Mouse (Mus musculus) gonadal fat pad, adult 2 months (tissue): ENCODE data around the gene Zkscan8. TPM values are rescaled to one million over a fixed set of nuclear protein-coding genes. Genes with fewer than 3 reads are reported as not detected.

Experiments
- polyA plus RNA-seq: library from polyadenylated mRNA; depleted of rRNA; stranded (reverse); fragments of >200 nt; gene quantifications from 2 replicates; pipeline ENCODE4 v1.2.3, GENCODE M21; 2012; rRNA removed

Zkscan8 gene
- polyA plus RNA-seq, 1 experiment, result 6.2 TPM

Other genes starting within 250 kb of the Zkscan8 start
- gene Gpx5, start 238.4 kb downstream of the Zkscan8 start, polyA plus RNA-seq, result 7,749 and 11,313 TPM in 2 replicates
- gene Gpx6, start 219.0 kb downstream of the Zkscan8 start, polyA plus RNA-seq, result 30.8 and 58.3 TPM in 2 replicates
- not detected in 2 replicates for gene Olfr1367, start 184.2 kb downstream of the Zkscan8 start, polyA plus RNA-seq
- gene Zscan12, start 168.3 kb downstream of the Zkscan8 start, polyA plus RNA-seq, result 1.9 and 2.3 TPM in 2 replicates
- 24.0 and 29.1 TPM in 2 replicates for gene Zkscan3, start 128.4 kb downstream of the Zkscan8 start, polyA plus RNA-seq
- gene Pgbd1, start 90.1 kb downstream of the Zkscan8 start, polyA plus RNA-seq, result 0.81 and 1.2 TPM in 2 replicates
- gene Zscan26, start 77.4 kb downstream of the Zkscan8 start, polyA plus RNA-seq, result 22.6 and 23.8 TPM in 2 replicates
- 0.74 and 0.86 TPM in 2 replicates for gene Nkapl, start 62.6 kb downstream of the Zkscan8 start, polyA plus RNA-seq
- 1.7 and 2.0 TPM in 2 replicates for gene Zkscan4, start 52.2 kb downstream of the Zkscan8 start, polyA plus RNA-seq
- 0.76 TPM in 1 of 2 replicates, not detected in the other for gene Gm10065, start 51.7 kb downstream of the Zkscan8 start, polyA plus RNA-seq
- 0.27 and 0.50 TPM in 2 replicates for gene AK157302, start 35.9 kb downstream of the Zkscan8 start, polyA plus RNA-seq
- gene Gm11273, start 29.7 kb downstream of the Zkscan8 start, polyA plus RNA-seq, result 12.7 and 15.5 TPM in 2 replicates
- gene Olfr1366, start 11.7 kb upstream of the Zkscan8 start, polyA plus RNA-seq, result not detected in 2 replicates
- not detected in 2 replicates for gene Olfr1535, start 28.8 kb upstream of the Zkscan8 start, polyA plus RNA-seq
- gene Olfr1364, start 50.6 kb upstream of the Zkscan8 start, polyA plus RNA-seq, result not detected in 2 replicates
- not detected in 2 replicates for gene Olfr1362, start 82.9 kb upstream of the Zkscan8 start, polyA plus RNA-seq
- not detected in 2 replicates for gene Olfr11, start 111.4 kb upstream of the Zkscan8 start, polyA plus RNA-seq
- not detected in 2 replicates for gene Olfr1361, start 132.3 kb upstream of the Zkscan8 start, polyA plus RNA-seq
- not detected in 2 replicates for gene Olfr1360, start 146.3 kb upstream of the Zkscan8 start, polyA plus RNA-seq
- not detected in 2 replicates for gene Olfr1359, start 167.0 kb upstream of the Zkscan8 start, polyA plus RNA-seq
- 1.8 TPM in 1 of 2 replicates, not detected in the other for gene Hist1h2bl, start 185.0 kb upstream of the Zkscan8 start, polyA plus RNA-seq
- gene Hist1h2ai, start 185.3 kb upstream of the Zkscan8 start, polyA plus RNA-seq, result 3.0 and 4.3 TPM in 2 replicates
- gene Hist1h3h, start 186.5 kb upstream of the Zkscan8 start, polyA plus RNA-seq, result 4.0 and 12.7 TPM in 2 replicates
- gene Hist1h2bm, start 190.9 kb upstream of the Zkscan8 start, polyA plus RNA-seq, result 0.65 TPM in 1 of 2 replicates, not detected in the other
- gene Hist1h4j, start 203.9 kb upstream of the Zkscan8 start, polyA plus RNA-seq, result 0.97 and 1.7 TPM in 2 replicates
- 3.7 and 10.4 TPM in 2 replicates for gene Hist1h4k, start 219.4 kb upstream of the Zkscan8 start, polyA plus RNA-seq
- 1.1 and 1.3 TPM in 2 replicates for gene Hist1h2ak, start 222.7 kb upstream of the Zkscan8 start, polyA plus RNA-seq
- 0.98 and 1.1 TPM in 2 replicates for gene Hist1h2bn, start 223.0 kb upstream of the Zkscan8 start, polyA plus RNA-seq
- gene Hist1h1b, start 249.5 kb upstream of the Zkscan8 start, polyA plus RNA-seq, result 0.43 TPM in 2 replicates